8 mouse cellular contexts compared by ENCODE assay signal in genomic region chr7:28168320-28169115, GRCm38 (mm10). TPM values are rescaled to one million over a fixed set of nuclear protein-coding genes. Genes with fewer than 3 reads are reported as not detected.
DNase-seq lines count a peak whose midpoint lies in the region; ATAC-seq and TF ChIP-seq lines count a peak whose summit lies in the region.

No protein-coding gene starts in this region.

- ATAC-seq in hindbrain, embryonic 15.5 days (ENCODE audit: low FRiP score, low read depth), result peak; percentile 54
- ATAC-seq in megakaryocyte, adult 5-6 weeks (ENCODE audit: poor library complexity, severe bottlenecking), result peak; percentile 73

- H3K36me3 ChIP-seq in hindbrain, embryonic 15.5 days, result no peaks in the 10 kb centered on the region

- peak; percentile 58 for DNase-seq in WW6 (ENCODE audit: low read depth, low spot score)
- DNase-seq in cerebellum, adult 9-11 months, result peak; percentile 56
- DNase-seq in frontal cortex, postnatal 36 days (ENCODE audit: low spot score in 2 of 2), result peak; percentile 24 to 47
- DNase-seq in left cerebral cortex, adult 2 months (ENCODE audit: extremely low spot score in 1 of 2, low spot score in 2 of 2), result peak; percentile 27 to 36
- peak; percentile 81 for DNase-seq in right cerebral cortex, postnatal 10 days (ENCODE audit: low spot score in 2 of 2)
- peak; percentile 70 for DNase-seq in yolk sac, embryonic 10.5 days (ENCODE audit: low spot score)

- H3K9ac ChIP-seq in hindbrain, embryonic 15.5 days, result peak overlapping the region; percentile 44

- no peaks in the 10 kb centered on the region for H3K27me3 ChIP-seq in hindbrain, embryonic 15.5 days

- peak overlapping the region; percentile 75 for H3K27ac ChIP-seq in hindbrain, embryonic 15.5 days (replicated peaks)
- peak overlapping the region; percentile 73 for H3K27ac ChIP-seq in left cerebral cortex, adult 2 months

- 11% methylated on average over 9 of the region's 9 CpGs for WGBS in hindbrain, embryonic 15.5 days

- H3K4me2 ChIP-seq in hindbrain, embryonic 15.5 days, result peak overlapping the region; percentile 61

- peak; percentile 77 for TF ChIP-seq CTCF in left cerebral cortex, adult 2 months (IDR thresholded peaks at IDR 0.05)

- peak overlapping the region; percentile 60 for H3K4me3 ChIP-seq in hindbrain, embryonic 15.5 days
- peak overlapping the region; percentile 79 for H3K4me3 ChIP-seq in left cerebral cortex, adult 2 months

- peaks cover 29% of the 10 kb centered on the region for H3K4me1 ChIP-seq in hindbrain, embryonic 15.5 days (replicated peaks)

- intact Hi-C loops in left cerebral cortex, adult 2 months (cut with DNase I), result loop anchor here (1.0 kb wide), 2 partner anchors 11 to 118 kb away; partner anchors contain the start of genes Dyrk1b and Psmc4

- H3K9me3 ChIP-seq in hindbrain, embryonic 15.5 days, result no peaks in the 10 kb centered on the region

RNA-seq across cellular contexts. Expression of gene Fbl, which starts 1.0 kb away (rescaled TPM):
- polyA plus RNA-seq in hindbrain, embryonic 15.5 days (2015; fragmentation: Nextera tagmentation; extraction: Ambion mirVana), result 76.5 and 81.8 TPM in 2 replicates
- 10 to 100 TPM; 50.0 to 52.1 TPM for total RNA-seq in left cerebral cortex, adult 2 months (2021)
- total RNA-seq in megakaryocyte, adult 5-6 weeks (2015), result 75.0 and 75.5 TPM in 2 replicates
- total RNA-seq in megakaryocyte, adult 5-6 weeks (2017), result 85.1 and 88.7 TPM in 2 replicates

RNA-seq across cellular contexts. Expression of gene Dyrk1b, which starts 10.8 kb away (rescaled TPM):
- polyA plus RNA-seq in hindbrain, embryonic 15.5 days (2015; fragmentation: Nextera tagmentation; extraction: Ambion mirVana), result 14.0 and 14.9 TPM in 2 replicates
- 10 to 100 TPM; 49.8 to 50.2 TPM for total RNA-seq in left cerebral cortex, adult 2 months (2021)
- total RNA-seq in megakaryocyte, adult 5-6 weeks (2015), result 3.0 and 3.5 TPM in 2 replicates
- 2.7 and 5.3 TPM in 2 replicates for total RNA-seq in megakaryocyte, adult 5-6 weeks (2017)

RNA-seq across cellular contexts. Expression of gene 9530053A07Rik, which starts 39.3 kb away (rescaled TPM):
- polyA plus RNA-seq in hindbrain, embryonic 15.5 days (2015; fragmentation: Nextera tagmentation; extraction: Ambion mirVana), result 0.08 and 0.13 TPM in 2 replicates
- under 1 TPM in 1 of 2 experiments, not detected in 1; 0.09 TPM for total RNA-seq in left cerebral cortex, adult 2 months (2021)
- not detected in 2 replicates for total RNA-seq in megakaryocyte, adult 5-6 weeks (2015)
- 0.04 TPM in 1 of 2 replicates, not detected in the other for total RNA-seq in megakaryocyte, adult 5-6 weeks (2017)

Comparison
In these comparisons a context has a peak if more than half of its experiments do, and no peak if none do; other contexts are left out.
1. Peak in every context shown above with its lines: DNase-seq, ATAC-seq, H3K4me3 ChIP-seq and H3K27ac ChIP-seq.
2. RNA of gene Dyrk1b, which starts 10.8 kb away (total RNA-seq): 49.8 to 50.2 TPM in left cerebral cortex, adult 2 months; 2.7 to 5.3 TPM in megakaryocyte, adult 5-6 weeks; every median in the first group is over 4 times any median in the second.